In genomic region chr1:153540753-153541152, GRCm38 (mm10) we compare ENCODE assay signal across 28 mouse cellular contexts. TPM values are rescaled to one million over a fixed set of nuclear protein-coding genes. Genes with fewer than 3 reads are reported as not detected.
DNase-seq lines count a peak whose midpoint lies in the region; ATAC-seq and TF ChIP-seq lines count a peak whose summit lies in the region.
"Had no signal": no experiment of that assay in that cellular context is flagged by ENCODE, and none has a peak within 500 bp of the region (broad histone marks: within the 10 kb centered on the region; RNA-seq: fewer than 3 reads in every experiment).

No protein-coding gene starts in this region.

- H3K9ac ChIP-seq in neural tube, embryonic 12.5 days = no peak overlapping the region
- no peak overlapping the region for H3K9ac ChIP-seq in hindbrain, embryonic 16.5 days (ENCODE audit: low read depth, low read length)
- no peak overlapping the region for H3K9ac ChIP-seq in midbrain, embryonic 16.5 days (ENCODE audit: low read depth, low read length)
- H3K9ac ChIP-seq: heart, embryonic 12.5 days; limb, embryonic 13.5 days; liver, embryonic 12.5 days had no signal

- no peak overlapping the region for H3K4me2 ChIP-seq in neural tube, embryonic 12.5 days (replicated peaks)
- no peak overlapping the region for H3K4me2 ChIP-seq in hindbrain, embryonic 16.5 days (ENCODE audit: low read length)
- H3K4me2 ChIP-seq in midbrain, embryonic 16.5 days (ENCODE audit: low read length) = no peak overlapping the region
- H3K4me2 ChIP-seq: heart, embryonic 12.5 days; limb, embryonic 13.5 days; liver, embryonic 12.5 days had no signal

- ATAC-seq in neural tube, embryonic 12.5 days (ENCODE audit: low FRiP score, low read depth) = peak; percentile 45; the same call in 1 of the 2 replicates
- no peak for ATAC-seq in hindbrain, embryonic 16.5 days
- peak; percentile 58; the same call in 1 of the 2 replicates for ATAC-seq in midbrain, embryonic 16.5 days
- ATAC-seq: liver, embryonic 12.5 days; Patski had no signal

- no peak overlapping the region for H3K4me3 ChIP-seq in neural tube, embryonic 12.5 days
- no peak overlapping the region for H3K4me3 ChIP-seq in hindbrain, embryonic 16.5 days (ENCODE audit: low read length)
- no peak overlapping the region for H3K4me3 ChIP-seq in midbrain, embryonic 16.5 days (ENCODE audit: low read depth, low read length)
- no peak overlapping the region for H3K4me3 ChIP-seq in gastrocnemius, adult 2 months
- H3K4me3 ChIP-seq: embryonic facial prominence, embryonic 10.5 days; heart, embryonic 12.5 days; limb, embryonic 13.5 days; liver, embryonic 12.5 days had no signal

- no peak overlapping the region; the same call in 1 of the 2 replicates for H3K27ac ChIP-seq in neural tube, embryonic 12.5 days
- 0 out of 2 replicates have a peak overlapping the region, but pooled peaks have one; percentile 20 for H3K27ac ChIP-seq in hindbrain, embryonic 16.5 days (ENCODE audit: low read depth, low read length)
- H3K27ac ChIP-seq in midbrain, embryonic 16.5 days (ENCODE audit: low read length) = no peak overlapping the region
- H3K27ac ChIP-seq in gastrocnemius, adult 2 months = no peak overlapping the region
- H3K27ac ChIP-seq: embryonic facial prominence, embryonic 10.5 days; limb, embryonic 13.5 days; liver, embryonic 12.5 days had no signal

- intact Hi-C loops in gastrocnemius, adult 2 months (cut with DNase I) = no loop called here

- H3K9me3 ChIP-seq in neural tube, embryonic 12.5 days = no peaks in the 10 kb centered on the region
- no peaks in the 10 kb centered on the region for H3K9me3 ChIP-seq in hindbrain, embryonic 16.5 days (ENCODE audit: control insufficient read depth, low read length)
- no peaks in the 10 kb centered on the region for H3K9me3 ChIP-seq in midbrain, embryonic 16.5 days (replicated peaks; ENCODE audit: control insufficient read depth, low read length, poor library complexity, severe bottlenecking)
- H3K9me3 ChIP-seq: embryonic facial prominence, embryonic 10.5 days; G1E; heart, embryonic 12.5 days; limb, embryonic 13.5 days; liver, embryonic 12.5 days had no signal

- TF ChIP-seq CTCF in gastrocnemius, adult 2 months (IDR thresholded peaks at IDR 0.05) = no peak

- no peaks in the 10 kb centered on the region for H3K36me3 ChIP-seq in neural tube, embryonic 12.5 days
- H3K36me3 ChIP-seq in hindbrain, embryonic 16.5 days (ENCODE audit: control insufficient read depth, insufficient read depth, low read length) = no peaks in the 10 kb centered on the region
- no peaks in the 10 kb centered on the region for H3K36me3 ChIP-seq in midbrain, embryonic 16.5 days (ENCODE audit: control insufficient read depth, insufficient read depth, low read length)
- H3K36me3 ChIP-seq: embryonic facial prominence, embryonic 10.5 days; heart, embryonic 12.5 days; liver, embryonic 12.5 days had no signal

- 71% methylated on average over 3 of the region's 3 CpGs for WGBS in neural tube, embryonic 12.5 days
- WGBS in hindbrain, embryonic 16.5 days = 41% methylated on average over 3 of the region's 3 CpGs
- 54% methylated on average over 3 of the region's 3 CpGs for WGBS in midbrain, embryonic 16.5 days

- H3K4me1 ChIP-seq in neural tube, embryonic 12.5 days = peaks cover 13% of the 10 kb centered on the region; the same call in 1 of the 2 replicates
- no peaks in the 10 kb centered on the region for H3K4me1 ChIP-seq in hindbrain, embryonic 16.5 days (ENCODE audit: control insufficient read depth, insufficient read depth, low read depth, low read length)
- 0 out of 2 replicates have a peak, but pooled peaks cover 2% of the 10 kb centered on the region for H3K4me1 ChIP-seq in midbrain, embryonic 16.5 days (ENCODE audit: control insufficient read depth, insufficient read depth, low read length)
- H3K4me1 ChIP-seq: limb, embryonic 13.5 days had no signal

- DNase-seq in neural tube, embryonic 10.5 days (ENCODE audit: extremely low spot score, low spot score) = no peak
- DNase-seq in embryo, embryonic 9.5 days (ENCODE audit: extremely low spot score) = no peak
- no peak for DNase-seq in gastrocnemius, adult 2 months
- DNase-seq in kidney, adult 11 months = no peak
- DNase-seq: adrenal gland, postnatal 36 days; B cell, adult 2 months; cerebellum, adult 9-11 months; gastrocnemius, postnatal 14 days; heart, adult 18-20 months; heart, postnatal 10 days; kidney, adult 8-10 months; kidney, postnatal 10 days; layer of hippocampus, adult 9-11 months; lung, adult 18-20 months; lung, postnatal 10 days; thymus, adult 18-20 months; thymus, postnatal 36 days had no signal

- no peaks in the 10 kb centered on the region for H3K27me3 ChIP-seq in neural tube, embryonic 12.5 days (replicated peaks)
- no peaks in the 10 kb centered on the region for H3K27me3 ChIP-seq in hindbrain, embryonic 16.5 days (replicated peaks; ENCODE audit: control insufficient read depth, insufficient read depth, low read length)
- no peaks in the 10 kb centered on the region for H3K27me3 ChIP-seq in midbrain, embryonic 16.5 days (ENCODE audit: control insufficient read depth, insufficient read depth, low read depth, low read length)
- H3K27me3 ChIP-seq: CH12.LX; heart, embryonic 12.5 days; limb, embryonic 13.5 days; liver, embryonic 12.5 days; Patski had no signal

RNA-seq across cellular contexts. Expression of gene Npl, which starts 9.1 kb away (rescaled TPM):
- polyA plus RNA-seq in neural tube, embryonic 12.5 days (2016; fragmentation: Nextera tagmentation; extraction: Ambion mirVana) = 16.5 and 16.8 TPM in 2 replicates
- polyA plus RNA-seq in hindbrain, embryonic 16.5 days (2015; fragmentation: Nextera tagmentation; extraction: Ambion mirVana) = 15.4 and 17.4 TPM in 2 replicates
- polyA plus RNA-seq in midbrain, embryonic 16.5 days (2015; fragmentation: Nextera tagmentation; extraction: Ambion mirVana) = 11.2 and 13.3 TPM in 2 replicates
- total RNA-seq in gastrocnemius, adult 2 months (2021) = 1 to 10 TPM; 1.1 to 1.6 TPM
- total RNA-seq: neutrophil, adult 5-6 weeks had no signal

RNA-seq across cellular contexts. Expression of gene Dhx9, which starts 53.3 kb away (rescaled TPM):
- 36.7 and 50.5 TPM in 2 replicates for polyA plus RNA-seq in neural tube, embryonic 12.5 days (2016; fragmentation: Nextera tagmentation; extraction: Ambion mirVana)
- polyA plus RNA-seq in hindbrain, embryonic 16.5 days (2015; fragmentation: Nextera tagmentation; extraction: Ambion mirVana) = 17.0 and 22.2 TPM in 2 replicates
- 22.1 and 29.5 TPM in 2 replicates for polyA plus RNA-seq in midbrain, embryonic 16.5 days (2015; fragmentation: Nextera tagmentation; extraction: Ambion mirVana)
- 10 to 100 TPM; 26.1 to 29.5 TPM for total RNA-seq in gastrocnemius, adult 2 months (2021)
